Mouse (Mus musculus) induced T-regulatory cell, adult 2 months (primary cell): ENCODE data around the gene G0s2.

Experiments
- DNase-seq: peaks from one replicate; pipeline ENCODE4 v3.0.0-alpha.2; 2012; ENCODE audit warnings: low read depth

Gene G0s2

DNA sequence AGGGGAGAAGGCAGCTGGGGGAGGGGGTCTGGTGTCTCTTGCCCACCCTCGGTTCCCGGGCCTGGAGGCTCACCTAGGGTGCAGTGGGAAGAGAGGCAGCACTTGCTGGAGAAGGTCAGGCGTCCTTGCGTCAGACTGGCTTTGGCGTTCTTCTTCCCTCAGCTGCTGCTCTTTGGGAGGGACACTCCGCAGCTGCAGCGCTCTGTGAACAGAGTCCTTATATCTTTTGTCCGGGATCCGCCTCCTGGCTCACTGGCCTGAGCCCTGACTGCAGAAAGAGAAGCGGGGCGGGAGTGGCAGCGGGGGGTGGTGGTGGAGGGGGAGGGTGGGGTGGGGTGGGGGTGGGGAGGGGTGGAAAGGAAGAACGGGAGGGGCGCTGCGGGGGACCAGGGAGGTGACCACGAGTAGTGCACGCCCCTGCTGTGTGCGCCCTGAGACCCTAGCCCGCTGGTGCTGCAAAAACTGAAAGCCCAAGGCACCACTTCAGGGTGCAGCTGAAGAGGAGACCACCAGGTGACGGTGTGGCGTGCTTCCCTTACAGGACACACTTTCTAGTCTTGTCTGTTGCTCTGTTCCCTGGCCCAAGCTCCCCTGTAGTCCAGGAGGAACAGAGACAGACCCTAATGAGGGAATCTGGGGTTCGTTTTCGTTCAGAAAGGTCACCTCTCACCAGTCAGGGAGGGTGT, at the start of gene G0s2:
Gene G0s2, minus strand, starts transcription at position 302 of the 686 bp plus-strand sequence.
- DNase-seq, result peak; percentile 49

DNA sequence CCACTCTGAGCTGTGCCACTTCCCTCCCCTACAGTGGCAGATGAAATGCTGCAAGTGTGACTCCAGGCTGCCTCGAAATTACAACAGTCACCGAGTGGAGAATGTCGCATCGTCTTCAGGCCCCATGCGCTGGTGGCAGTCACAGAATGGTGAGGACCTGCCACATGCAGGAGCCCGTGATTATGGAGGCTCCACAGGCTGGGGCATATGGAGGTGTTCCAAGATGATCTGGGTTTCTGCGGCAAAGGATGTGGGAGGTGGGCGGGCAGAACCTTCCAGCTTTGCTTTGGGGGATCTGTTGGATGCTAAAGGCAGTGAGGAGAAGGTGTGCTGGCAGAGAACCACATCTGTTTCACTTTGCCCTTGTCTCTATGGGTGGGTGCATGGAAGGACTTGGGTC, 47.4 kb upstream of the G0s2 start:
- no peak for DNase-seq

DNA sequence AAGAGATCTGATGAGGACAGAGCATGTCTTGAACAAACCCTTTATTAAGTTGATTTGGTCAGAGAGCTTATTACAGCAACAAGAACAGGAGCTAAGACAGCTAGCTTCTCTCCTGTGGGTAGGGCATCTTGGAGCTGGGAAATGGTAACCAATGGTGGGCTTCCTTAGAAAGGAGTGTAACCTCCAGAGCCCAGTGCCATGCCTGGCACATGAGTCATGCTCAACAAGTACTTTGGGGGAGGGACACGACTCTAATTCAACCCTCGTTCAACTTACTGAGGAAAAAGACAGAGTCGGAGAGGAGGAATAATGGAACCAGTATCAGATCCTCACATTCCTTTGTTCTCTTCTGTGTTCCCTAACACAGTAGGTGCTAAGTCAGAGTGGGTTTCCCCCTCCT, 46.7 kb upstream of the G0s2 start:
- DNase-seq, result no peak

DNA sequence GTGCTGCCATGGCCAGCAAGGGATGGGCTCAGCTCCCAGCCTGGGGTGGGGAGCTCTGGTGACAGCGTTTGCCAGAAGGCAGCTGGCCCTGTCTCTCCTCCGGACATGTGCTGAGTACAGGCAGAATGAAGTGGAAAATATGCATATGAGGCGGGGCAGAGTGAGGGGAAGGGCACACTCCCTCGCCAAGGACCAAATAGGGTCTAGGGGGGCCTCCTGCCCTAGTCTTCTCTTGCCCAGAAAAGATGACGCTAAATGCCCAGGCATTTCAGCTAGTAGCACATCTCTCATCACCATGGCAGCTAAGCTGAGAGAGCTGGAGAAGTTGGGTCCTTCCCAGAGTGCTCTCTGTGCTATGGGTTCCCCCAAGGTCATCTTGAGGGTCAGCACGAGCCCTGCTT, 44.1 kb upstream of the G0s2 start:
- DNase-seq, result no peak

DNA sequence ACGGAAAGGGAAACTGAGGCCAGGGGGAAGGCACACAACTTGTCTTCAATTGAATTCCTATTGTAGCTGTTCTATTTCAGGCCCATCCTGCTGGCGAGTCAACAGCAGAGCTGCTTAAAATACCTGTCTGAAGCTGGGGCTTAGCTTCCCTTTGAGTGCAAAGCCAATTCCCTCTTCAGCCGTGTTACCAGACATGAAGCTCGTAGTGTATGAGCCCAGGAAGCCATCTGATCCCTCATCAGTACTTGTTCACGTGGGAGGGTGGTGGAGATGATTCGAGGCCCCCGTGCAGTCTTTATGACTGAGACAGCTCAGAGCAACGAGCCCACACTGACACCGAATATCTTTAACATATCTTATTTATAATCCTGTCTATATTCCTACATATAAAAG, 43.3 kb upstream of the G0s2 start:
- DNase-seq, result no peak

DNA sequence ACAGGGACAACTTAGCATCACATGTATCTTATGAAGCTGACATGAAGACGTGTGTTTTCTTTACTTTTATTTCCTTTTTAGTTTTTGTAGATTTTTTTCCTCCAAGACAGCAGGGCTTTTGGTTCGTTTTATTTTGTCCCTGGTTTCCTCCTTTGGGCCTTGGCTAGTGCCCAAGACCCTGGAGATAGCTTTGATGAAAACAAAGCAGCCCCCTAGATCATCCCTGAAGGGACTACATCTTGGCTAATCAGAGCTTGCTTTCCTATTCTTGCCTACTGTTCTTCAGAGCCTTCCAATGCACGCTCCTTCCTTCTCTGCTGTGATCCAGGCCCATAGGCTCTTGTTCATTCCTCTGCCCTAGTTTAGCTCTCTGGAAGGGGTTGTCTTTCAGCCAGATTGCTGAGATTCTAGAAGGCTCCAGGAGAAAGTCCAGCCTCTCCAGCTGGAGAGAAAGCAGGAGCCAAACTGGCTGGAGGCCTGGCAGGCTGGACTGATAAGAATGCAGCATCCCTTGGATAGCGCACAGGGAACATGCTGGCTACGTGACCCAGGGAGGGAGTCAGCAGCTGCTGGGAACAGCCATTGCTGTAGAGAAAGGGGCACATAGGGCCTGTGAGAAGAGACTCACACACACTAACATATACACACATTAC, 42.8 kb upstream of the G0s2 start:
- DNase-seq, result no peak

DNA sequence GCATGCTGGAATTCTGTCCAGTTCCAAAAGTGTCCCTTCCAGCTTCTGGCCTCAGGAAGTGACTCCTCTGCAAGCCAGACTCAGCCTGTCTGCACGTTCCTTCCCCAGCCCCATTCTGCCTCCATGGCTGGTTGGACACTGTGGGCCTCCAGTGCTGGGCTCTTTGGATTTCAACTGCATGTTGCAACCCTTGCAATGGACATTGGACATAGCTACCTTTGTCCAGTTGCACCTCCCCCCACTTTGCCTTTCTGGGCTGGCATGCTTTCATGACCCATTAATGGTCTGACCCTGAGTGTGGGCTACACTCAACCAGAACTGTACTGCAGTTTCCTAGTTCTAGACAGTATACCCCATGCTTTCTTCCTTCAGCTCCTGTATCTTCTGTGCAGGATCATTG, 38.6 kb upstream of the G0s2 start:
- no peak for DNase-seq

DNA sequence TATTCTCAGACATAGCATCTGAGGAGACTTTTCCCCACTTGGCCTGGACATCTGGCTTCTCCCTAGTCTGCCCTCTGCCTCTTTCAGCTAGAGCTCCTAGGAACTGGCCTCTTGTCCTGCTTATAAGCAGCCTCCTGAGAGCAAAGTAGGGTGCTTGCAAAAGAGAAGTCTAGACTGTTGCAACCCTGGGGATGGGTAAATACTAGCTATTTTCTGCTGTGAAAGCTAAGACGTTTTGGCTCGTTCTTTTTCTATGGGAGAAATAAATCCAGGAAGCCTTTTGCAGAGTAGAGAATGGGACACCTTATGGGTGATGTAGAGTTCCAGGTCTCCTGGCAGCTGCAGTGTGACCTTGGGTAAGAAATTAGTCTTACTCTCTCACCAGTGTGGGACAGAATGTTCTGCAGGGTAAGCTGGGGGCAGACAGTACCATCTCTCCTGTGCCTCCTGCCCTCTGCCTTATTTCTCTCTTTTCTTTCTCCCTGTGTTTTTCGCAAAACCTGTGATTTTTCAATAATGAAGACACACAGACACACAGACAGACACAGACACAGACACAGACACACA, 37.6 kb upstream of the G0s2 start:
- DNase-seq, result no peak

DNA sequence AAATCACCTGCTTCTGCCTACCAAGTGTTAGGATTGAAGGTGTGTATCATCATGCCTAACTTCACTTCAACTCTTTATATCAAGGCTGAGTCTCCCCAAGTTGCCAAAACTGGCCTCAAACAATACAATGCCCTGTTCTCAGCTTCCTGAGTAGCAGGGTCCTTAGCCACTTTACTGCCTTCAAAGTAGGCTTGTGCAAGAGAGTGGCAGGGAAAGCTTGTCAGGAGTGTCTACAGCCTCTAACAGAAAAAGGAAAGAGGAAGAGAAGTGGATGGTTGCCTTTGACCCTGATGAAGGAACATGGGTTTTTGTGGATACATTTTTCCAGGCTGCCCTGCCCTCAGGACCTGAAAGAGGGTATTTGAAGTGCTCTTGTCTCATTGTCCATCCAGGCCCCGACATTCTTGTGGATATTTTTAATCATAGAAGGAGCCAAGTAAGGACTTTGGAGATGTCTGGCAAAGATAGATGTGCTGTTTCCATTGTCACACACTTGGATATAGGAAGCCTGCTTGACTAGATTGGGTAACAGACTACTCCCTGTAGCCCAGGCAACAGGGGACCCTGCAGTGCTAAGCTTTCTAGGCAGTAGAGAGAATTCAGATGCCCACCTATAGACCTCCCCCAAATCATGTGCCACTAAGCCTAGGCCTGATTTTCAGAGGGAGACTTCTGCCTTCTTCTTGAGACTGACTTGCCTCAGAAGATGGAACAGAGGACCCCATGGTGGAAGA, 36.9 kb upstream of the G0s2 start:
- no peak for DNase-seq

DNA sequence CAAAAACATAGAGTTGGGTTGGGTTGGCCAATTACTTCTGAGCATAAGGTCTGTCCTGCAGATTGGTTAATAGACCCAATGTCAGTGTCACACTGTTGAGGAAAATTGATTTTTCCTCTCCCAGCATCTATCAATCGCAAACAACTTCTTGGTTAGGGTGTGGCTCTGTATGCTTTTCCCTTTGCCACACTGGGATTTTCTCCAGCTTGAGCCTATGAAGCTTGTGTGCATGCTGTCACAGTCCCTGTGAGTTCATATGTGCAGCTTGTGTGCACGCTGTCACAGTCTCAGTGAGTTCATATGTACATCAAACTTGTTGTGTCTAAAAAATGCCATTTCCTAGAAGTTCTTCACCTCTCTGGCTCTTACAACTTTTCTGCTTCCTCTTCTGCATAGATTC, 33.8 kb upstream of the G0s2 start:
- DNase-seq, result no peak

DNA sequence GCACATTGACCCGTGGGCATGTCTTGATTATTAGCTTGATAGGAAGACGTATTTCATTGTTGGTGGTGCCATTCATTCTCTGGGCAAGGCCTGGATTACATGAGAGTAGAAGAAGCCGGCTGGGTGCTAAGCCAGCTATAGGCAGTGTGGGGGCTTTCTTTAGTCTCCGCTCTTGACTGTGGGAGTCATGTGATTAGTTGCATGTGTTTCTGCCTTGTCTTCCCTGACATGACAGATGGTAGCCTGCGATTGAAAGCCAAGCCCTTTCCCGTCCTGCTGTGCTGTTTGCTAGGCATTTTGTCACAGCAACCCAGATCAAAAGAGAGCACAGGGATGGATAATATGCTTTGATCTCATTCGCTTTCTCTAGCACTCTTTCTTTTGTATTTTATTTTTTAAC, 32.4 kb upstream of the G0s2 start:
- no peak for DNase-seq

DNA sequence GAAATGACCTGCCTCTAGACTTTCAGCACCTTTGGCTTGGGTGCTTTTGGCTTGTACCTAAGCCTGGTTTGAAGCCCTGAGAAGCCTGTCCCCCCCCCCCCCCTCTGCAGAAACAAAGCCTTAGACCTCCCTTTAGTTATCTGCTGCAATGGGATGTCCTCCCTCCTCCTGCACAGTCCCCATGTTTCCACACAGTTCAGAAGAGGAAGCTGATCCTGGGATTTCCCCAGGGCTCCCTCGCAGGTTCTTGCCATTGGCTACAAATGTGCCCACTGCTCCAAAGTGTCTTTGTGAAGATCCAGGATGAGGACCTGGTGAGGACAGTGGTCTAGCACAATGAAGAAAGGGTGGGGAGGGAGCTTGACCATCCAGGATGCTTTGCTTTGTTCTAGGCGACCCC, 30.1 kb upstream of the G0s2 start:
- no peak for DNase-seq

DNA sequence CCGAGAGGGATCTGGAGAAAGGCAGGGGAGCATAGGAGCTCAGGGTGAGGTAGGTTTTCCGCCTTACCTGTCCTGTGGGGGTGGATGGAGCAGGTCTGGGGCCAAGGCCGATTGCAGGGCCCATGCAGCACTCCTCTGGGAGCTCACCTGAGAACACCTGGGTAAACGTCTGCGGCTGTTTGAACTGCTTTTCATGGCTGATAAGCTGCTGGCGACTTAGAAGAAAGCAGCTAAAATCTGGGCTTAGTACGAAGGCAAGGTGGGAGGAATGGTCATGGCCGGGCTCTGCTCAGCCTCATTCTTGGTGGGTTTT, 29.0 kb upstream of the G0s2 start:
- DNase-seq, result no peak

DNA sequence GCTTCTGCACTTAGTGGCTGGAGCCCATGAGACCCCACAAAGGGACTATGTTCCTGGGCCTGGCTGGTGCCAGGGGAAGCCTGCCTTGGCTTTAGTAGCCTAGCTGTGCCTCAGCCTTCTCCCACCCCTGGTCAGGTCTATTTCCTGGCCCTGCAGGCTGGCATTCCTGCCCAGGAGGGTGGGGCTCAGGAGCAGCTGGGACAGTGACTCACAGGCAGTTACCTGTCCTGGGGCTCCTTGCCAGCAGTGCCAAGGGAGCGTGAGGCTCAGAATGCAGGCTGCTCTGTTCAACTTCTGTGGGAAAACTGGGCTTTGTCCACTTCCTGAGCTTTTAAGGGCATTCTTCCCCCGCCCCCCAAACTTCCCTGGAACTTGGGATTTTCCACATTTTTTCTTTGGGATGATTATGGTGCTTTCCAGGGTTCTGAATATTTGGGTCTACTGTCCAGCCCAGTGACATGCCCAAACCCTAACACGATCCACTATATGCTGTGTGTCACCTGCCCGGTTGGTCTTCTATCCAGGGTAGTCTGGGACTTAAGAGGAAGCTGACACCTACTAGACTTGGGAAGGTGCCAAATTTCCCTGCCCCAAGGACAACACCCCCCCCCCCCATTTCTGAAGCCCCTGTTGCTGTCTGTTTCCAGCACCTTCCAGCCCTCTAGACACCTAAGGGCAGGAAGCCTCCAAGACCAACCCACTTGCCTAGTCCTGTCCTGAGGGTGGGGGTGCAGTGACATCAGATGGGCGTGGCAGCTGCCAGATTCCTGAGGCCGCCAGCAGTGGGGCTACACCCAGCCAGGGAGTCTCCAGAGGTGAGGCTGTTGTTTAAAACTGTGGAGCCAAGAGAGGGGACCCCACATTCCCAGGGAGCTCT, 28.4 kb upstream of the G0s2 start:
- DNase-seq, result no peak

DNA sequence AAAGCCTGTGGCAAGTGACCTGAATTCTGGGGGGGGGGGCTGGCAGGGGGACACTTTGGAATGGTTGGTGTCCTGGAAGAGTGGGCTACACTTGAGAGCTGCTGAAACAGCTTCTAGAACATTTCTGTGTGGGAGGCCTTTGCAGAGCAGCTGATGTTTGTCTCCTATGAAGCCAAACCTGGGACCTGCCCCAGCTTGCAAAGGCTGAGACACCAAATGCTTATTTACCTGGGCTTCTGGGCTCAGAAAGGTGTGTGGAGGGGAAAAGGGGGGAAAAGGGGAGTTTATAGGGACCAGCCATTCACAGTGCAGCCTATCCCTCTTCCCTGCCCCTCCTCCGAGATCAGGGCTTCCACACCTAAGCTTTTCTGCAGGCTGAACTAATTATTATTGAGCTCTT, 27.0 kb upstream of the G0s2 start:
- DNase-seq, result no peak

DNA sequence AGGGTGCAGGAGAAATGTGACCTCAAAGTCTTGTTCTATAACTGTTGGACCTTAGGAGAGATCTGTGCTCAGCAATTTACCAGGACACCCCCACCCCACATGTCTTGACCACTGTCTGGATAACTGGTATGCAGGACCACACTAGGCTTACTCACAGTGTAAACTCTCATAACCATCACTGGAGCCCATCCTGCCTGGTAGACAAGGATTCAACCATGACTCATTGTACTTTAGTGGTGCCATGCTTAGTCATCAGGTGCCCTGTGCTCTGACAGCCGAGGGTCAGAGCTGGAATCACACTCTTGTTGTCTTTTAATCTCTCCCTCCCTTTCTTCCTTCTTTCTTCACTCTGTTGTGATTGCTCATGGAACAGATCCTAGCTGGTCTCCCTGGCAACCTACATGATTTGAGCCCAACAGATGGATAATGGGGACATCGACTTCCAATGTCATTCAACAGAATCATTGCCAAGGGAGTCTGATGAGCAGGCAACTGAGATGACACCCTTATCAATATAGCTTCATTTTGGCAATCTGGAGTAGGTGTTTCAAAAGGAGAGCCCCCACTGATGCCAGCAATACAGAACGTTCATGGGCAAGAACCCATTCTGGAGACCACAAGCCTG, 25.2 kb upstream of the G0s2 start:
- DNase-seq, result no peak

DNA sequence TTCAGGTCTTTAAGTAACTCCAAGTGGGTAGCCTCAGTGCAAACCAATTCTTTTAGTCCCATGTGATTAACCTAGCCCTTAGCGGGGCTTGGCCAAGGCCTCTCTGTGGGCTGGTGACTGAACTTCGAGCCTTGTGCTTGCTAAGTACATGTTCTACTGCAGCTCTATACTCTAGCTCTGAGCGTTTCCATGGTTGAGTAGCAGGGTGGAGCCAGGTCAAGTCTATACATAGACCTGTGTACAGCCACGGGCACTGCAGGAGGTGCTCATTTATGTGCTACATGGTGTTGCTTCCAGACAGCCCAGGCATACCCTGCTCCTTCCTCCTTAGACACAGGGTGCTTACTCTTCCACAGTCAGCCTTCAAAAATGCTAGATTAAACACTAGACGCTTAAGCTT, 22.9 kb upstream of the G0s2 start:
- DNase-seq, result no peak

DNA sequence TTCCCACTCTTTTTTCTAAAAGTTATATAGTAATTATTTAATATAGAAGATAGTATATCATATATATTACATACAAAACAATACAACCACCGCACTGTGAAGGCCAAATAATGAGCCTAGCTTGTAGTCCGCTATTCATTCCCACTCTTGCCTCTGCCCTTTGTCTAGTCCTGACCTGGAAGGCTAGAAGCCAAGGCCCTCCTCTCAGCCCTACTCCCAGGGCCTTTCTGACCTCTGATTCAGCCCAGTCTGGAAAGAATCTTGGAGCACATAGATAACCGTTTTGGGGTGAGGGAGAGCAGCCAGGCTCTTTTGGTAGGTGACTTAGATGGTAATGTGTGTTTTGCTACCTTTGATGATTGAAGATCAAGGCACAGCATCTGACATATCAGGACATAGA, 20.9 kb upstream of the G0s2 start:
- DNase-seq, result no peak

DNA sequence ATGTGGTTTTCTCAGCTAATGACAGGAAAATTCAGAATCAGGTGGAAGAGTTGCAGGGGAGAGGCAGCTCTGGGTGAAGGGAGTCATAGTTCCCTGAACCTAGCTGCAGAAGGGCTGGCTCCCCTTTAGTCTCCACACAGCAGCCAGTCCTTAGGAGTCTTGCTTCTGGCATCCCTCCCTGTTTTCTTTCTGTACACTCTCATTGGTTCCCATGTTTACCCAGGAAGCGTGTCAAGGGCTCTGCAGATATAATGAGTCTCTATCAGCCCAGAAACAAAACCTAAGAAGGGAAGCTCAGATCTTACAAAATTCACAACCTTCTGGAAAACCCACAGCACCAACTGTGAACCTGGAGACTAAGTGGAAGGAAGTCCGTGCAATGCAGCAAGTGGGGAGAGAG, 20.0 kb upstream of the G0s2 start:
- DNase-seq, result no peak

DNA sequence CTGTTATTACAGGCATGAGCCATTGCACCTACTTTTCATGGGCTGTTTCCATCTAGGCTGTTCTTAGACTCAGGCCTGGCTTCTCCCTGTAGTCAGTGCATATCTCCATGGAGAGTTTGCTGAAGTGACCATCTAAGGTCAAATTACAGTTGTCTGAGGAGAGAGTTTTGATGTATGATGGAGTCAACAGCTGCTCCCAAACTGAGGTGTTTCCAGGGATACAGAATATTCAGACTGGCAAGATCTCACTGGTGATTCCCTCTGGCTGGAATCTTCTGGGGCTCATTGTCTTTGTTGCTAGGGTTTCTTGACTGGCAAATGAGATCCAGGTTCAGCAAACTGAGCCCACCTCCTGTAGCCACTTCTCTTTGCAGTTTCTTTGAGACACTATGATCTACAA, 17.7 kb upstream of the G0s2 start:
- no peak for DNase-seq

DNA sequence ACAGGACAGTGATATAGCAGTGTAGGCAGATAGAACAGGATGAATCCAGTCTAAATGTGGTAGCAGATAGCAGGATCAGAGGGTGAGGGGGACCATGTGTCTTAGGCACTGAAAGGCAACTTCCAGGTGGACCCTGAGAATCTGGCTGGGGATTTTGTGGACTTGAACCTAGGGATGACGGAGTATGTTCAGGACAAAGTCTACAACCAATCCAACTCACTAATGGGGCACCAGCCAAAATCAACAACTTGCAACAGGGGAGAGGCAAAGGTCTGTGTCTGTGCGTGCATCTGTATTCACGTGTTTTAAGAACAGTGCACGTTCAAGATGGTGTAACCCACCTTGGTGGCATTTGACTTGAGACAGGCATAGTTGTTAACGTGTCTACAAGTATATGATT, 16.9 kb upstream of the G0s2 start:
- DNase-seq, result no peak

DNA sequence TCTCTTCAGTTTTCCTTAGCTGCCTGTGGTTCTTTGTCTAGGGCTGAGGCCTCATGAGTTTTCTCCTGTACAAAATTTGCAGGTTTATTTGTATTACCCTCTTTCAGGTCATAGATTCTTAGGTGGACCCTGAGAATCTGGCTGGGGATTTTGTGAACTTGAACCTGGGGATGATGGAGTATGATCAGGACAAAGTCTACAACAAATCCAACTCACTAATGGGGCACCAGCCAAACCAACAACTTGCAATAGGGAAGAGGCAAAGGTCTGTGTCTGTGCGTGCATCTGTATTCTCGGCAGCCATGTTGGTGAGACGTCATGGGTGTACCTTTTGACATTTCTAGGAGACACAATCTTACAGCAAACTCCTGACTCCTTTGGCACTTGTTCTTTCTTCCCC, 16.1 kb upstream of the G0s2 start:
- no peak for DNase-seq
